Mouse (Mus musculus): Measurements from ENCODE around the gene Hyal3. TPM values are rescaled to one million over a fixed set of nuclear protein-coding genes. Genes with fewer than 3 reads are reported as not detected.

The Hyal3 gene
- polyA plus RNA-seq, 1 experiment from 2014 or later: 1.1 TPM

DNA sequence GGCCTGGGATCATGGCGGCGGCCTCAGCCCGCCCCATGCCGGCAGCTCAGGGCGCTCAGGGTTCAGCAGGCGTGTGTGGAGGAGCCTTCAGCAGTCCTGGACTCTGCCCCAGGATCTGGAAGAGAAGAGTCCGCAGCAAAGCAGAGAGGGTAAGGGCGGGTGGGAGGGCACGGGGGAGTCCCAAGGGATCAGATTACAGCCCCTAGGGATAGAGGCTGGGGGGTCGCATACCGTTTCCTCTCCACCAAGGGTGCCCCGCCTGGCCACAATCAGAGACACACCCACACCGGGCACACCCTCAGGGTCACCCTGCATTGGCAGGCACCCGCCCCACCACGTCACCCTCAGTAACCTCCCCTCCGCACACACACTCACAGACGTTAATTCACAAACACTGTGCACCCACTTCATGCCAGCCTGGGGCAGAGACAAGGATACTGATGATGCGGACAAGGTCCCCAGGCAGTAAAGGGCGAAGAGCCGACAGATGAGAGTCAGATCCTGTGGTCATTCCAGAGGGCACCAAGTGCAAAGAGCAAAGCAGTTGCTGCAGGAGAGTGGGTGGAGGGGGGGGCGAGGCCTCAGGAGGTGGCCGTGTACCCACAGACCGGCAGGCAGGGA lies 24.5 kb downstream of the Hyal3 start:
- H3K9ac ChIP-seq: no peak overlapping the region
- peak overlapping the region; percentile 76 for H3K27ac ChIP-seq
- no peaks in the 10 kb centered on the region for H3K36me3 ChIP-seq
- WGBS: 30% methylated on average over 23 of the region's 23 CpGs
- ATAC-seq (ENCODE audit: insufficient read depth, low FRiP score, low read depth): peak; percentile 78
- no peaks in the 10 kb centered on the region for H3K9me3 ChIP-seq
- peaks cover 52% of the 10 kb centered on the region for H3K4me1 ChIP-seq
- peak overlapping the region; percentile 28; the same call in 1 of the 2 replicates for H3K4me3 ChIP-seq (replicated peaks)
- H3K27me3 ChIP-seq (replicated peaks): no peaks in the 10 kb centered on the region
- peak overlapping the region; percentile 44 for H3K4me2 ChIP-seq

GRCm38 (mm10) chr9:107606591-107606990 lies 26.0 kb downstream of the Hyal3 start:
- WGBS: 19% methylated on average over 9 of the region's 9 CpGs
- peak overlapping the region; percentile 38 for H3K27ac ChIP-seq
- no peaks in the 10 kb centered on the region for H3K27me3 ChIP-seq (replicated peaks)
- H3K4me1 ChIP-seq: peaks cover 54% of the 10 kb centered on the region
- no peaks in the 10 kb centered on the region for H3K36me3 ChIP-seq
- no peaks in the 10 kb centered on the region for H3K9me3 ChIP-seq
- H3K9ac ChIP-seq: no peak overlapping the region
- peak overlapping the region; percentile 38 for H3K4me2 ChIP-seq
- ATAC-seq (ENCODE audit: insufficient read depth, low FRiP score, low read depth): no peak
- peak overlapping the region; percentile 7; the same call in 1 of the 2 replicates for H3K4me3 ChIP-seq (replicated peaks)

- ATAC-seq (ENCODE audit: insufficient read depth, low FRiP score, low read depth): no peak
- Histone ChIP-seq H3K36me3 (no peaks in the 10 kb centered on the region), H3K27ac (peak overlapping the region; percentile 60), H3K4me1 (peaks cover 58% of the 10 kb centered on the region), H3K9me3 (no peaks in the 10 kb centered on the region), H3K4me3 (replicated peaks) (peak overlapping the region; percentile 7; the same call in 1 of the 2 replicates), H3K27me3 (replicated peaks) (no peaks in the 10 kb centered on the region), H3K9ac (no peak overlapping the region), H3K4me2 (peak overlapping the region; percentile 38)
- WGBS: 55% methylated on average over 2 of the region's 2 CpGs
Measured at GRCm38 (mm10) chr9:107607036-107607435, 26.4 kb downstream of the Hyal3 start.

DNA sequence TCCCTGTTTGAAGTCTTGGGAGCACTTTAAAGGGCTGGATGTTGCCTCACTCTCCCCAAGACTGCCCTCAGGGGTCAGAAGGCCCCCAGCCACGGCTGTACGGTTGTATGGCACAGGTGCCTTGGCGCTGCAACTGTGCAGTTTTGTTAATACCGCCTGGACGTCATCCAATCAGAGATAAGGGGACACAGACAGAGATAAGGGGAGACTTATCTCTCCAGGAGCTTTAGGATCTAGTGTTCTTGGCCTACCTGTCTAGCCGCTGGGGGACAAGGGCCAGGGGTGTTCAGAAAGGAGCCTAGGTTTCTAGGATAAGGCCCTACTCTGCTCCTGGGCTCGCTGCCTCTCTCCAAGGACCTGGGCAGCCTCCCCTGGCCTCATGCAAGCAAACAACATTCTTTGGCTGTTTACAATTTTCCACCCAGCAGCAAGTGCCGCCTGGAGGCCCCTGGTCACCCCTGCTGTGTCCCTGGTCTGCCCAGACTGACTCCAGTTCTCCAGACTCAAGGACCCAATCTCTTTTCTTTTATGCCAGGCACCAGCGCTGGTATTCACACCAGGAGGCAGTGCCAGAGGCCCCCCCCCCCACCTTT lies 27.1 kb downstream of the Hyal3 start:
- H3K36me3 ChIP-seq: no peaks in the 10 kb centered on the region
- no peaks in the 10 kb centered on the region for H3K27me3 ChIP-seq (replicated peaks)
- WGBS: 51% methylated on average over 9 of the region's 9 CpGs
- ATAC-seq (ENCODE audit: insufficient read depth, low FRiP score, low read depth): no peak
- H3K4me2 ChIP-seq: peak overlapping the region; percentile 11; the same call in 1 of the 2 replicates
- H3K4me1 ChIP-seq: peaks cover 60% of the 10 kb centered on the region
- no peak overlapping the region for H3K4me3 ChIP-seq (replicated peaks)
- no peak overlapping the region for H3K9ac ChIP-seq
- H3K27ac ChIP-seq: peak overlapping the region; percentile 60
- H3K9me3 ChIP-seq: no peaks in the 10 kb centered on the region

DNA sequence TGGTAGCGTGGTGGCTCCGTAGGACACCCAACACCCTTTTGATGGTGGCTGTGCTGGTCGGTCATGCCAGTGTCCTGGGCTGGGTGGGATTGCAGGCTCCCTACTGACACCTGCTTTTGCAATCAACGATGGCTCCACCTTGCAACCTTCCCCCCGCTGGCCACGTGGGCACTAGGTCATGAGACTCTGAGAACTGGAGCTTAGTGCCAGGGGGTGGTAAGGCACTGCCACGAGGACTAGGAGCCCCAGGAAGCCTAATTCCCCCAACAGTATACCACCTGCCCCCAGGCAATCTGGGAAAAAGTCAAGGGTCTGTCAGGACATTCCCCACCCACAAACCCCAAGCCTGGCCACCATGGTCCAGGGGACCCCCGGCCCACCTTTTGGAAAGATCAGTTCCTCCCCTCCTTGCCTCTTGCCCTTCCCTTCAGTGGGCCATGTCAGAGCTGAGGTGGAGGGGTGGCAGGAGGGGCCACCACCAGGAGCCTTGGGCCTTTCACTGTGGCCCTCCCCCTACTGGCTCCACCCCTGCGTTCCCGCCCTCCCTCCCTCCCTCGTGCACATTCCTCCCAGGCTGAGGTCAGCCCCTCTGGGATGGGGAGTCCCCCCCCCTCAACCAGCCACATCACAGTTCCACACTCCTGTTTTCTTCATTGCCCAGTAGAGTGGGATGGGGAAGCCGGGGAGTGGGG lies 28.3 kb downstream of the Hyal3 start, which contains the start of gene Sema3b:
TSS of gene Sema3b (minus strand) at position 489 of the 692 bp plus-strand sequence.
- no peaks in the 10 kb centered on the region for H3K9me3 ChIP-seq
- 0 out of 2 replicates have a peak, but pooled peaks cover 3% of the 10 kb centered on the region for H3K36me3 ChIP-seq
- 37% methylated on average over 12 of the region's 12 CpGs for WGBS
- no peak within 1 kb of the TSS for H3K9ac ChIP-seq
- peaks cover 61% of the 10 kb centered on the region for H3K4me1 ChIP-seq
- ATAC-seq (ENCODE audit: insufficient read depth, low FRiP score, low read depth): no peak
- H3K27me3 ChIP-seq (replicated peaks): no peaks in the 10 kb centered on the region
- peak within 1 kb of the TSS; percentile 60 for H3K27ac ChIP-seq
- no peak within 1 kb of the TSS for H3K4me3 ChIP-seq (replicated peaks)
- H3K4me2 ChIP-seq: peak within 1 kb of the TSS; percentile 11; the same call in 1 of the 2 replicates

GRCm38 (mm10) chr9:107609433-107609830 lies 28.8 kb downstream of the Hyal3 start:
- no peak overlapping the region for H3K4me2 ChIP-seq
- 65% methylated on average over 4 of the region's 4 CpGs for WGBS
- H3K9me3 ChIP-seq: no peaks in the 10 kb centered on the region

DNA sequence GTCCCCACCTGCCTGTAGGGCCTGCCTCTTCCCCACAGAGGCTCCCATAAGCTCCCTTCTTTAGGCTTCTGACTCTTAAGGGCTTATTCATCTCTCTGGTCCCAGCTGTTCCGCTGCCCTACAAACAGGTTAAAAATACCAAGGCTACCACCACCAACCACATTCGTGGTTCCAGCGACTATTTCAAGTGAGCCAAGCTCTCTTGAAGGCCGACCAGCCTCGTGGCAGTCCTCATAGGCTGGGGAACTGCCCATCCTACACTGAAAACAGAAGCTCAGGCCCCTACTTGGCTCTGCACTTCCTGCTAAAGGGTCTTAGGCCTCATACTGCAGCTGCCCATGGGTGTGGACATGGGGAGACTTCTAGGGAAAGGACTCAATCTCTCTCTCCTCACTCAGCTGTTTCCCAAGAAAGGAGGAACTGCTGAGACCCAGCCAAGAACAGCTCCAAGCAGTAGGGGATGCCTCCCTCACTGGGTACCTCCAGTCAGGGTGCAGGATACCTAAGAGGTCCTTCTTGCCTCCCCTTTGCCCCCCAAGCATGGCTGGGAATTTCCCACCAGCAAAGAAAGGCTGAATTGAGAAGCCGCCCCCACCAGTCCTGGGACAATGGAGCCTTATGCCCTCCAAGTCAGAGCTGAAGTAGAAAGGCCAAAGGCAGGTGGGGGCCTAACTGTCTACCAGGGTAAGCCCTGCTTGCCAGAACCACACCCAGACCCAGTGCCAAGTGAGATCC lies 31.0 kb downstream of the Hyal3 start:
- Histone ChIP-seq H3K27ac (peak overlapping the region; percentile 90), H3K9ac (no peak overlapping the region), H3K9me3 (no peaks in the 10 kb centered on the region), H3K36me3 (peaks cover 23% of the 10 kb centered on the region), H3K27me3 (replicated peaks) (no peaks in the 10 kb centered on the region), H3K4me2 (peak overlapping the region; percentile 89; the same call in 1 of the 2 replicates), H3K4me3 (replicated peaks) (peak overlapping the region; percentile 40; the same call in 1 of the 2 replicates), H3K4me1 (peaks cover 46% of the 10 kb centered on the region)
- no peak for ATAC-seq (ENCODE audit: insufficient read depth, low FRiP score, low read depth)
- 64% methylated on average over 6 of the region's 6 CpGs for WGBS

More at GRCm38 (mm10) chr9:107609433-107609830, 28.8 kb downstream of the Hyal3 start:
- peak overlapping the region; percentile 17; the same call in 1 of the 2 replicates for H3K27ac ChIP-seq
- peaks cover 56% of the 10 kb centered on the region for H3K4me1 ChIP-seq
- no peak overlapping the region for H3K9ac ChIP-seq
- ATAC-seq (ENCODE audit: insufficient read depth, low FRiP score, low read depth): no peak
- H3K36me3 ChIP-seq: 0 out of 2 replicates have a peak, but pooled peaks cover 6% of the 10 kb centered on the region
- H3K27me3 ChIP-seq (replicated peaks): no peaks in the 10 kb centered on the region
- no peak overlapping the region for H3K4me3 ChIP-seq (replicated peaks)

- 5% methylated on average over 44 of the region's 48 CpGs for WGBS
Measured at GRCm38 (mm10) chr9:107612191-107612944, 31.8 kb downstream of the Hyal3 start.

GRCm38 (mm10) chr9:107612945-107613569 lies 32.4 kb downstream of the Hyal3 start:
- no peak for ATAC-seq (ENCODE audit: insufficient read depth, low FRiP score, low read depth)
- peak overlapping the region; percentile 40 for H3K4me3 ChIP-seq (replicated peaks)
- WGBS: 8% methylated on average over 12 of the region's 12 CpGs

More at GRCm38 (mm10) chr9:107612191-107612944, 31.8 kb downstream of the Hyal3 start:
- ATAC-seq (ENCODE audit: insufficient read depth, low FRiP score, low read depth): peak; percentile 92
- Histone ChIP-seq H3K27me3 (replicated peaks) (no peaks in the 10 kb centered on the region), H3K9me3 (no peaks in the 10 kb centered on the region), H3K4me2 (peak overlapping the region; percentile 89), H3K9ac (peak overlapping the region; percentile 12; the same call in 1 of the 2 replicates), H3K36me3 (peaks cover 28% of the 10 kb centered on the region), H3K4me1 (peaks cover 40% of the 10 kb centered on the region), H3K4me3 (replicated peaks) (peak overlapping the region; percentile 40), H3K27ac (peak overlapping the region; percentile 90)

DNA sequence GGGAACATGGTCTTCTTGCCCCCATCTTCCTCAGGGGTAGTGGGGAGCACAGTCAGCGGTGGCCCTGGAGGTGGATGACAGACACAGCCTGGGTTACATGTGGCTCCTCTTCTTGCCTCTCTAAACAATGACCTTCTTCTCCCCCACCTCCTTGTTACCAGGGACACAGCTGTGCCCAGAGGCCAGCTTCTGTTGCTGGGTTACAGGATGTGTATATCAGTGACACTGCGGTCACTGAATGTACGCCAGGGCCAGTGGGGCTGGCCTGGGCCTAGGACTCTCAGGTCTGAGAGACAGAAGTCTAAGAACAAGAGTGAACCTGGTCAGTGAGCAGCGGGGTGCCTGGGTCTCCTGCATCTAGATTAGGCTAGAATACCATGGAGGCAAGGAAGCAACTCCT lies 34.4 kb downstream of the Hyal3 start:
- no peak overlapping the region for H3K4me3 ChIP-seq (replicated peaks)
- H3K9ac ChIP-seq: no peak overlapping the region
- H3K4me2 ChIP-seq: no peak overlapping the region
- no peak overlapping the region for H3K27ac ChIP-seq
- H3K36me3 ChIP-seq: peaks cover 44% of the 10 kb centered on the region
- H3K27me3 ChIP-seq (replicated peaks): no peaks in the 10 kb centered on the region
- 76% methylated on average over 4 of the region's 4 CpGs for WGBS
- ATAC-seq (ENCODE audit: insufficient read depth, low FRiP score, low read depth): no peak
- peaks cover 37% of the 10 kb centered on the region for H3K4me1 ChIP-seq
- H3K9me3 ChIP-seq: no peaks in the 10 kb centered on the region

More at GRCm38 (mm10) chr9:107612945-107613569, 32.4 kb downstream of the Hyal3 start:
- H3K4me1 ChIP-seq: peaks cover 34% of the 10 kb centered on the region
- H3K27me3 ChIP-seq (replicated peaks): no peaks in the 10 kb centered on the region
- H3K27ac ChIP-seq: peak overlapping the region; percentile 88
- peak overlapping the region; percentile 89 for H3K4me2 ChIP-seq
- H3K9ac ChIP-seq: no peak overlapping the region
- no peaks in the 10 kb centered on the region for H3K9me3 ChIP-seq
- H3K36me3 ChIP-seq: peaks cover 32% of the 10 kb centered on the region

Measured in stomach, embryonic 15.5 days (tissue).